Mouse (Mus musculus): ENCODE measurements at regions not wholly inside any gene's neighbourhood (a gene's known extent, or its start where the extent isn't known, plus 50 kb on each side); places are given as distances from the start of the nearest gene placed in this dataset.

- no peak for DNase-seq (ENCODE audit: low spot score)
Measured at GRCm38 (mm10) chr12:64736008-64736663, 181.6 kb upstream of the Gm527 start.

DNA sequence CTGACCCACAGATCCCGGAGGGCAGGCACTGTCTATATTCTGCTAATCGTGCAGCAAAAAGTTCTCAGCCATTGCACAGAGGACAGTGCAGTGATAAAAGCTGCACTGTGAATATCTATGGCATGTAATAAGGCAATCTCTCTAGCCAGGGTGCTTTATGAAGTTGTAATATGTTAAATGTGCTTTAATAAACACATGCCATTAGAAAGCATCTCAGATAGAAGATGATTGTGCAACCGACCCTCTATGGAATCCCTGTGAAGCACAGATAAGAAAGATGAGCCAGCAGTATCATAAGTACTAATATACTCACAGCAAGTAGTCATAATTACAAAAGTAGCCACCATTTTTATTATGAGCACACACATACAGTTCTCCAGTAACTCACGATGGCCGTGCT lies 214.3 kb upstream of the Gm527 start:
- no peak for DNase-seq (ENCODE audit: low spot score)

- no peak for DNase-seq (ENCODE audit: low spot score)
Measured at GRCm38 (mm10) chr12:64701066-64701465, 216.6 kb upstream of the Gm527 start.

DNA sequence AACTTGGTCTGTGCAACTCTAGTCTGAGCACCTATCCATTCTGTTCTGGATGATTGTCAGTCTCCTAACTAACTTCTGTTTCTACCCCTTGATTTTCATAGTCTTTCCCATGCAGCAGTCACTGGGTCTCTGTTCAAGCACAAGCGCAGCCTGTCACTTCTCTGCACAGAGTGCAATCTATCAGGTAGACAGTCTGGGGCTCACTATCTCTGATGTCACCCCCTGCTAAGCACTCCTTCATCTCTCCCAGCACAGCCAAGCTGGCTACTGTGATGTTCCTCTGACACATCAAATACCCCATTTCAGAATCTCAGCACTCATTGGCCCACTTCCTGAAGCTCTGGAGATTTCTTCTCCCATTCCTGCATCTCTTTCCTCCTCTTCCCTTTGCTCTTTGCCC lies 220.9 kb upstream of the Fscb start:
- no peak for DNase-seq (ENCODE audit: low spot score)

DNA sequence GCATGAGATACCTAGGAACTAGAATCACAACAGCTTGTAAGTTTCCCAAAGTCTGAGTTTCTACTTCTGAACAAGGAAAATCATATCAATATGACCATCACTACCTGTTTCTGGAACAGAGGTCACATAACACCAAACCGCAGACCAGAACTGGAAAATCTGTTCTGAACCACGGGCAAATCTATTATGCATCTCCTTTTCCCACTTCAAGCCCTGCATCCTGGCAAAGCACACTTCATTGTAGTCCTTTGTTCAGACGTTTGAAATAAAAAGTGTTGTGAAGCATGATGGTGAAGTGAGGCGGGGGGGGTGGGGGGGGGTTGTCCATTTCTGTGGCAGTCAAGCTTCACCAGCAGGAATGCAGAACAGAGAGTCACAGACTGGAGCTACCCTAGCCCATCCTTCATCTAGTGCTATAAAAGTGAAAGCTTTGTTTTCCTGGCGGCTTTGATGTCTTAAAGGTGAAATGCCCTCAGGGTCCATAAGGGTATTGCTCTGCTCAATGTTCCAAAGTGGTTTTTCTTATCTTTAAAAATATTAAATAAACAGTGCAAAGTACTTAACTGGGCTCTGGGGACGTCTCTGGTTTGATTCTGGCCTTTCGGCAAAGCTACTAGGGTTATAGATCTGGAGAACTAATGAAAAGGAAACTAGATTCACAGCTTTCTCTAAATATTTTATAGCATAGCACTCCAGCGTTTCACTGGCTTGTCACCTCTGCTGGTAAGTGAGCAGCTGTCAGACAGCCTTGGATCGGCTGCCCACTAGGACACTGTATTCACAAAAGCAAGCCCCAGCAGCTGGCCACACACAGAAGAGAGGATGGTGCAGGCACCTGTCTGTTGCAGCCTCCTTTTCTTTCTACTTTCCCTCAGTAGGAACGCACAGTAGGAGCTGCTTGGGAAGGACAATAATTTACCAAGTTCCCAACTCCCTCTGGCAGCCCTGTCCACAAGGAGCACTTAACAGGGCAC lies 218.0 kb upstream of the Fscb start:
- DNase-seq (ENCODE audit: low spot score), result peak; percentile 55

DNA sequence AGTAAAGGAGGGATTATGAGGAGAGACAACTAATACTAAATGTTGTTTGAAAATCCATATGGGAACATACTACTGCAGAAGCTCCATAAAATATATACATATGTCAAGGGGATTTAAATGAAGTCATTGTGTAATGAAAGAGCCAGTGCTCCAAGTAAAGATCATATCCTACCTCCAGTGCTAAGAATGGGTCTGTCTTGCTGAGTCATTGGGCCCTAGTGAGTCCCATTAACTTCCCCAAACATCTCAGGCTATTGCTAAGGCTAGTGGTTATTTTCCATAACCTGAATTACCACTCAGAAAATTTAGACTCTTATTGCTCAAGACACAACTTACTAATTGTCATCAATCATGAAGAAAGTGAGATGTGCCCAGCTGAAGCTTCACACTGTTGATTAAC lies 215.2 kb upstream of the Fscb start:
- DNase-seq (ENCODE audit: low spot score), result no peak

- DNase-seq (ENCODE audit: low spot score), result no peak
Measured at GRCm38 (mm10) chr12:64688618-64689017, 214.1 kb upstream of the Fscb start.

GRCm38 (mm10) chr12:64640864-64641416 lies 166.4 kb upstream of the Fscb start:
- peak; percentile 11 for DNase-seq (ENCODE audit: low spot score)

DNA sequence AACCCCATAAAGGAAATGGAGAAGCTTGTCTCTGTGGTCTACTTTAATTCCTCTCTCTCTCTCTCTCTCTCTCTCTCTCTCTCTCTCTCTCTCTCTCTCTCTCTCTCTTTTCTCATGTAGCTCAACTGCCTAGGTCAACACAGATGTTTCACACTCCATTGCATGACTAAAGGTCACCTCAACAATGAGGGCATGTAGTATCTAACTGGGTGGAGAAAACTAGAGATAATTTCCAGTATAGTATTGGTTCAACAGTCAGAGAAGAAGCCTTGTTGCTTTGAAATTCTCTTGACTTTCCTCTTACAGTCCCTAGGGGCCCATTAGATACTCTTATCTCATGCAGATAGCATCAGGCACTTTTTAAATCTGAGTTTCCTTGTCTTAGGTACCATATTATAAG lies 140.4 kb upstream of the Fscb start:
- no peak for DNase-seq (ENCODE audit: low spot score)

All from retina, embryonic 14.5 days (tissue).